Mouse (Mus musculus) MEL (cell line): ENCODE data around the gene Smim27. TPM values are rescaled to one million over a fixed set of nuclear protein-coding genes. Genes with fewer than 3 reads are reported as not detected.
A peak's percentile ranks its signal among the peaks of the same experiment; 100 is the strongest.

Source experiments
- DNase-seq: peaks from one replicate; pipeline ENCODE4 v3.0.0; 2011; ENCODE audit warnings: low read depth, low spot score
- H3K27ac ChIP-seq: 2 replicates; pipeline ENCODE4 v1.5.1; 2012; ENCODE audit warnings: low read depth, mild to moderate bottlenecking, control low read depth, low read length, moderate library complexity; ENCODE audit not compliant: control insufficient read depth
- H3K27me3 ChIP-seq, 2 experiments: fragments of 150-350 bp in 1 of 2; sonication (generic) in 1 of 2; 2 replicates each; pipeline ENCODE4 v1.6.1; 2012; ENCODE audit warnings: low read length in 2 of 2, mild to moderate bottlenecking in 2 of 2, improper control_type of control experiment in 1 of 2, moderate library complexity in 1 of 2; ENCODE audit not compliant: insufficient read depth in 2 of 2, control insufficient read depth in 1 of 2
- H3K36me3 ChIP-seq, 2 experiments: 2 replicates each; pipeline ENCODE4 v1.6.1; 2012 to 2014; ENCODE audit warnings: low read length in 2 of 2, improper control_type of control experiment in 1 of 2, inconsistent platforms in 1 of 2, mild to moderate bottlenecking in 1 of 2; ENCODE audit not compliant: insufficient read depth in 2 of 2, control insufficient read depth in 1 of 2
- H3K4me1 ChIP-seq, 2 experiments: fragments of 150-350 bp in 1 of 2; sonication (generic) in 1 of 2; 2 replicates each; pipeline ENCODE4 v1.6.1; 2012; ENCODE audit warnings: low read length in 2 of 2, improper control_type of control experiment in 1 of 2, mild to moderate bottlenecking in 1 of 2; ENCODE audit not compliant: insufficient read depth in 2 of 2, control insufficient read depth in 1 of 2
- H3K4me3 ChIP-seq, 2 experiments: fragments of 150-350 bp in 1 of 2; sonication (generic) in 1 of 2; 2 replicates each; pipeline ENCODE4 v1.5.1; 2012; ENCODE audit warnings: low read depth in 2 of 2, low read length in 2 of 2, mild to moderate bottlenecking in 2 of 2, moderate library complexity in 2 of 2, control low read depth in 1 of 2, improper control_type of control experiment in 1 of 2; ENCODE audit not compliant: control insufficient read depth in 1 of 2, insufficient read depth in 1 of 2
- H3K79me2 ChIP-seq: 2 replicates; pipeline ENCODE4 v1.6.1; 2012; ENCODE audit warnings: mild to moderate bottlenecking, low read length, moderate library complexity; ENCODE audit not compliant: control insufficient read depth, poor library complexity, insufficient read depth
- H3K9ac ChIP-seq: 2 replicates; pipeline ENCODE4 v1.6.1; 2012; ENCODE audit warnings: low read depth, mild to moderate bottlenecking, control low read depth, low read length, moderate library complexity; ENCODE audit not compliant: control insufficient read depth, poor library complexity, severe bottlenecking
- H3K9me3 ChIP-seq: fragments of 150-350 bp; sonication (generic); replicated peaks from 2 replicates; pipeline ENCODE4 v1.6.1; 2012; ENCODE audit warnings: mild to moderate bottlenecking, low read length, improper control_type of control experiment, moderate library complexity; ENCODE audit not compliant: insufficient read depth
- CHD2 ChIP-seq: IDR thresholded peaks from 2 replicates; pipeline ENCODE4 v1.6.1; 2011; ENCODE audit warnings: low read length, improper control_type of control experiment
- ETS1 ChIP-seq: IDR thresholded peaks from 2 replicates; pipeline ENCODE4 v1.6.1; 2012; ENCODE audit warnings: low read depth, mild to moderate bottlenecking, inconsistent platforms, low read length, improper control_type of control experiment, moderate library complexity
- KAT2A ChIP-seq: conservative IDR thresholded peaks from 2 replicates; pipeline ENCODE4 v1.6.1; 2012; ENCODE audit warnings: low read depth, low read length, improper control_type of control experiment, inconsistent platforms
- MAFK ChIP-seq: IDR thresholded peaks from 2 replicates; pipeline ENCODE4 v1.6.1; 2011; ENCODE audit warnings: low read depth, mild to moderate bottlenecking, low read length, improper control_type of control experiment, borderline replicate concordance
- MAZ ChIP-seq: IDR thresholded peaks from 2 replicates; pipeline ENCODE4 v1.6.1; 2012; ENCODE audit warnings: low read depth, mild to moderate bottlenecking, inconsistent platforms, low read length, improper control_type of control experiment
- MXI1 ChIP-seq: IDR thresholded peaks from 2 replicates; pipeline ENCODE4 v1.6.1; 2011; ENCODE audit warnings: mild to moderate bottlenecking, low read depth, low read length, improper control_type of control experiment
- MYC ChIP-seq: IDR thresholded peaks from 2 replicates; pipeline ENCODE4 v1.6.1; 2011; ENCODE audit warnings: low read depth, mild to moderate bottlenecking, low read length, improper control_type of control experiment, moderate library complexity
- NELFE ChIP-seq: IDR thresholded peaks from 2 replicates; pipeline ENCODE4 v1.6.1; 2011; ENCODE audit warnings: low read depth, low read length, improper control_type of control experiment
- NRF1 ChIP-seq: IDR thresholded peaks from 2 replicates; pipeline ENCODE4 v1.6.1; 2014; ENCODE audit warnings: low read depth, mild to moderate bottlenecking, inconsistent platforms, low read length, improper control_type of control experiment, moderate library complexity; ENCODE audit not compliant: poor library complexity, insufficient read depth, severe bottlenecking
- SIN3A ChIP-seq: IDR thresholded peaks from 2 replicates; pipeline ENCODE4 v1.6.1; 2012; ENCODE audit warnings: low read length, improper control_type of control experiment, inconsistent platforms
- SMC3 ChIP-seq: IDR thresholded peaks from 2 replicates; pipeline ENCODE4 v1.6.1; 2011; ENCODE audit warnings: low read depth, low read length, improper control_type of control experiment
- TAL1 ChIP-seq: IDR thresholded peaks from 2 replicates; pipeline ENCODE4 v1.6.1; 2012; ENCODE audit warnings: mild to moderate bottlenecking, inconsistent platforms, low read length, moderate library complexity, mixed read lengths
- TCF12 ChIP-seq: IDR thresholded peaks from 2 replicates; pipeline ENCODE4 v1.6.1; 2014; ENCODE audit warnings: low read depth, mild to moderate bottlenecking, inconsistent platforms, low read length, improper control_type of control experiment, moderate library complexity
- ZC3H11A ChIP-seq: IDR thresholded peaks from 2 replicates; pipeline ENCODE4 v1.6.1; 2012; ENCODE audit warnings: low read depth, mild to moderate bottlenecking, inconsistent platforms, low read length, improper control_type of control experiment
- ZKSCAN1 ChIP-seq: IDR thresholded peaks from 2 replicates; pipeline ENCODE4 v1.6.1; 2012; ENCODE audit warnings: low read depth, mild to moderate bottlenecking, inconsistent platforms, low read length, improper control_type of control experiment, moderate library complexity
- ZNF384 ChIP-seq: IDR thresholded peaks from 2 replicates; pipeline ENCODE4 v1.6.1; 2012; ENCODE audit warnings: low read depth, mild to moderate bottlenecking, inconsistent platforms, low read length, improper control_type of control experiment
- polyA plus RNA-seq, 2 experiments: library from polyadenylated mRNA; stranded (reverse) in 1 of 2; unstranded in 1 of 2; fragments of >175 nt in 1 of 2; fragments of >200 nt in 1 of 2; gene quantifications; 2 replicates each; pipeline versions ENCODE4 v1.2.1 to v1.2.4; 2012; ENCODE audit warnings: low replicate concordance in 2 of 2, low read depth in 1 of 2; ENCODE audit not compliant: insufficient read length in 2 of 2, insufficient read depth in 1 of 2, missing spikeins in 1 of 2
- total RNA-seq: library from RNA; depleted of rRNA; stranded (reverse); fragments of 300-350 nt; gene quantifications from 2 replicates; pipeline ENCODE4 v1.2.3, GENCODE M21; 2012

Smim27 gene
- total and polyA plus RNA-seq, 3 experiments: 7.3 to 12.1 TPM; not detected in 1

DNA sequence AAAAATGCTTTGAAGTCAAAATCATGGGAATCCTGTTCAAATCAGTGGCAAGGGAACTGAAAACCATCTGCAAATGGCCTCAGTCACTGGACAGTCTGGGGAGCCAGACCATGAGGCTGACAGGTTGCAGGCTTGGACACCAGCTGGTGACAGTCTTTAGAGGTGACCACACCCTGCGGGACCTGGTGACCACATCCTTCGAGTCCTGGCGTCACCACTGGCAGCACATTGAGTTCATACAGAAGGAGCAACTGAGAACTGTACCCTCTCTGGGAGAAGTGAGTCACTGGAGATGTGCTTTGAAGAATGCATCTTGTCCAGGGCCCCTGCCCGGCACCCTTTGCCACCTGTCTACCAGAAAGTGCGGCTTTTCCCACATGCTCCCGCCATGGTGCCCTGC lies 39.7 kb upstream of the Smim27 start:
- no peaks in the 10 kb centered on the region for H3K27me3 ChIP-seq
- no peaks in the 10 kb centered on the region for H3K79me2 ChIP-seq
- H3K4me3 ChIP-seq: no peak overlapping the region
- no peak for TF ChIP-seq MYC
- TF ChIP-seq CHD2: no peak
- no peak for TF ChIP-seq TAL1
- TF ChIP-seq MAFK: no peak
- TF ChIP-seq ZNF384: no peak
- no peak for TF ChIP-seq ETS1
- no peak for TF ChIP-seq MAZ
- no peak for TF ChIP-seq KAT2A
- TF ChIP-seq SMC3: no peak
- TF ChIP-seq TCF12: no peak
- no peak for DNase-seq
- H3K9ac ChIP-seq: no peak overlapping the region
- H3K27ac ChIP-seq: no peak overlapping the region
- H3K4me1 ChIP-seq: no peaks in the 10 kb centered on the region
- no peaks in the 10 kb centered on the region for H3K9me3 ChIP-seq
- H3K36me3 ChIP-seq: no peaks in the 10 kb centered on the region

DNA sequence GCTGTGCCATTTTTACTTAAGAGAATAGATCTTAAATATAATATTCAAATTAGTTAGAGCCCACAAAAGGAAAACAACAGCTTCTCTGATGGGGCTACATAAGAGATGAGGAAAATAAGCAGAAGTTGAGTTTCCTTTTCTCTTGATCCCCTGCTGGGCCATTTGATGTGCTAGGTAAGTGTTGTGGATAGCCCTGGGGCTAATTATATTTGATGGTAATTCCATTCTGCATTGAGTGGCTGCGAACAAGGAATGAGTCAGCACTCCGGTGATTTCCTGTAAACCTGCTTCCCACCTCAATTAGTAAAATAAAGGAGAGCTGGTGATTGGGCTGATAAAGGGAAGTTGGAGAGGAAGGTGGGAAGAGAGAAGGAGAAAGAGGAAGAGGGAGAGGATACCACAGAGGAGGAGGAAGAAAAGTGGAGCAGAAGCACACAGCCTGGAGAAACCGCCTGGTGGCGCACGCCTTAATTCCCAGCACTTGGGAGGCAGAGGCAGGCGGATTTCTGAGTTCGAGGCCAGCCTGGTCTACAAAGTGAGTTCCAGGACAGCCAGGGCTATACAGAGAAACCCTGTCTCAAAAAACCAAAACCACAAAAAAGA lies 36.2 kb upstream of the Smim27 start:
- no peaks in the 10 kb centered on the region for H3K27me3 ChIP-seq
- no peak overlapping the region for H3K27ac ChIP-seq
- H3K79me2 ChIP-seq: no peaks in the 10 kb centered on the region
- no peak overlapping the region for H3K4me3 ChIP-seq
- no peaks in the 10 kb centered on the region for H3K4me1 ChIP-seq
- H3K9ac ChIP-seq: no peak overlapping the region
- TF ChIP-seq ZKSCAN1 (no peak), MYC (no peak), SIN3A (no peak), ZC3H11A (no peak), MXI1 (no peak), NELFE (no peak), TCF12 (no peak), NRF1 (no peak)
- TF ChIP-seq, all 39 proteins: peak for 0
- peak; percentile 30 for DNase-seq
- Histone ChIP-seq H3K36me3 (no peaks in the 10 kb centered on the region), H3K9me3 (no peaks in the 10 kb centered on the region)
